Mouse (Mus musculus): ENCODE measurements around the gene Mettl27. TPM values are rescaled to one million over a fixed set of nuclear protein-coding genes. Genes with fewer than 3 reads are reported as not detected.

Mettl27 gene
- polyA plus RNA-seq, 1 experiment: 15.1 TPM

DNA sequence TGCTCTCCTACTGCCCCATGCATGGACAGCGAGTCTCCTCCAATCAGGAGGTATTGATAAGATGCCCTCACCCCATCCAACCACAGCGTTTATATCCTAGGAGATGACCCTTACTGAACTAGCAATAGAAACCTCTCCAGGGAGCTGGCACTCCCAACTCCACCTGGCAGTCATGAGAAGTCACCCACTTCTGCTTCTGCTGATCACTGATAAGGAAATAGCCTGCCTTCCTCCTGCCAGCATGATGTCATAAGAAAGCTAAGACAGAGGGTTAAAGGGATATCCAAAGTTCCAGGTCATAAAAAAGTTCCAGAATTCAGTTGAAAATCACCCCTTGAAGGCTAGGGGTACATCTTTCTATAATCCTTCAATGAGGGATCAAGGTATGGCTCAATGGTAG is 44.0 kb downstream of the Mettl27 start:
- Histone ChIP-seq H3K4me3 (ENCODE audit: insufficient read depth, low read length) (no peak overlapping the region), H3K4me1 (ENCODE audit: control insufficient read depth, insufficient read depth, low read length) (no peaks in the 10 kb centered on the region), H3K27ac (ENCODE audit: insufficient read depth, low read length) (no peak overlapping the region)
- TF ChIP-seq CTCF (IDR thresholded peaks at IDR 0.05; ENCODE audit: extremely low read depth, insufficient read depth, low read length) (no peak), POLR2A (IDR thresholded peaks at IDR 0.05; ENCODE audit: extremely low read depth, insufficient read depth, low read length) (no peak)

DNA sequence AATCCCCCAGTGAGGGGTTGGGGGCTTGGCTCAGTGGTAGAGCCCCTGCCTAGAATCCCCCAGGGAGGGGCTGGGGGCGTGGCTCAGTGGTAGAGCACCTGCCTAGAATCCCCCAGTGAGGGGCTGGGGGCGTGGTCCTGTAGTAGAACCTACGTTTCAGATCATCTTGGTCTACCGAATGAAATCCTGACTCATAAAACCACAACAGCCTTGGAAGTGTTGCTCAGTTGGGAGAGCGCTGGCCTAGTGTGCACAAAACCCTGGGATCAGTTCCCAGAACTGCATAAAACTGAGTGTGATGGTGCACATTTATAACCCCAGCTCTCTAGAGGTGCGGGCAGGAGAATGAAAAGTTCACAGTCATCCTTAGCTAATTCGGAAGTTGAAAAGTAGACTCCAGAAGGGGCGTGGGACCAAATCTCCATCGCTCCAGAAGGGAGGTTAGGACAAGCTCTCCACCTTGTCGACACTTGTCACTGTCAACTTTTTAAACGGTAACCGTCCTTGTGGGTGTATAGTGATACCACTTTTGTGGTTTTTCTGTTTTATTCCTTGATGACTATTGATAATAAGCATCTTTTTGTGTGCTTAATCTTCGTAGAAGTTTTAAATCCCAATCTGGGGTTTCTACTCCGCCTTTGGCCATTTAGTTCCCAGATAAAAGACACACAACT is 44.5 kb downstream of the Mettl27 start:
- H3K27ac ChIP-seq (ENCODE audit: insufficient read depth, low read length): no peak overlapping the region
- no peaks in the 10 kb centered on the region for H3K4me1 ChIP-seq (ENCODE audit: control insufficient read depth, insufficient read depth, low read length)
- TF ChIP-seq POLR2A (IDR thresholded peaks at IDR 0.05; ENCODE audit: extremely low read depth, insufficient read depth, low read length) (no peak), CTCF (IDR thresholded peaks at IDR 0.05; ENCODE audit: extremely low read depth, insufficient read depth, low read length) (no peak)
- no peak overlapping the region for H3K4me3 ChIP-seq (ENCODE audit: insufficient read depth, low read length)

DNA sequence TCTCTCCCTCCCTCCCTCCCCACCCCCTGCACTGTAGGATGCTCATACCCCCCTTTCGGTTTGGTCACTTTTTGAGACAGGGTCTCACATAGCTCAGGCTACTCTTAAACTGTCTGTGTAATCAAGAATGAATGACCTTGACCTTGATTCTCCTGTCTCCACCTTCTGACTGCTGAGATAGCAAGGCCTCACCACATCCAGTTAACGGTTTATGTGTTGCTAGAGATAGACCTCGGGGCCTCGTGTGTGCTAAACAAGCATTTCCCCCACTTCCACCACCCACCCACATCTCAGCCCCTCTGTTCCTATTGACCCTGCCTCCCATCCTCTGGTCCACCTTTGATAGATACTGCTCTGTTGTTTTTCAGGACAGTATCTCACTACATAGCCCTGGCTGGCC is 45.7 kb downstream of the Mettl27 start:
- no peak overlapping the region for H3K4me3 ChIP-seq (ENCODE audit: insufficient read depth, low read length)
- H3K27ac ChIP-seq (ENCODE audit: insufficient read depth, low read length): no peak overlapping the region
- no peak for TF ChIP-seq POLR2A (IDR thresholded peaks at IDR 0.05; ENCODE audit: extremely low read depth, insufficient read depth, low read length)
- TF ChIP-seq CTCF (IDR thresholded peaks at IDR 0.05; ENCODE audit: extremely low read depth, insufficient read depth, low read length): no peak
- H3K4me1 ChIP-seq (ENCODE audit: control insufficient read depth, insufficient read depth, low read length): no peaks in the 10 kb centered on the region

DNA sequence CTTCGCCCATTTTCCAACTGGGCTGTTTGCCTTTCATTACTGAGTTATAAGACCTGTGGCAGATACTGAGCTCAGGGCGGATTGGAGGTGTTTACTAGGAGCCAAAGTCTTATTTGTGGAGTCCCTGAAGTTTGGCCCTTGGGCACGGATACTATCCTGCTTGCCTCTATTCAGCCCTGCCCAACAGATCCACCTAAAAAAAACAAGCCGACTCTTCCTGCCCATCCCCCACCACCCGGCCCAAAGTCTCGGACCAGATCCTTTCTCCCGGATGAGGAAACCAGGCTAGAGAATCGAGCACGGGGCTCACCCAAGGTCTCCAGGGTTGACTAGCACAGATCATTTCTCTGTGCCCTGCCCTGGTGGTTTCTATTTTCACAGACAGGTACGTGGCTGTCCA is 49.0 kb downstream of the Mettl27 start:
- H3K4me3 ChIP-seq (ENCODE audit: insufficient read depth, low read length): no peak overlapping the region
- TF ChIP-seq CTCF (IDR thresholded peaks at IDR 0.05; ENCODE audit: extremely low read depth, insufficient read depth, low read length): no peak
- no peak for TF ChIP-seq POLR2A (IDR thresholded peaks at IDR 0.05; ENCODE audit: extremely low read depth, insufficient read depth, low read length)
- no peaks in the 10 kb centered on the region for H3K4me1 ChIP-seq (ENCODE audit: control insufficient read depth, insufficient read depth, low read length)
- no peak overlapping the region for H3K27ac ChIP-seq (ENCODE audit: insufficient read depth, low read length)

DNA sequence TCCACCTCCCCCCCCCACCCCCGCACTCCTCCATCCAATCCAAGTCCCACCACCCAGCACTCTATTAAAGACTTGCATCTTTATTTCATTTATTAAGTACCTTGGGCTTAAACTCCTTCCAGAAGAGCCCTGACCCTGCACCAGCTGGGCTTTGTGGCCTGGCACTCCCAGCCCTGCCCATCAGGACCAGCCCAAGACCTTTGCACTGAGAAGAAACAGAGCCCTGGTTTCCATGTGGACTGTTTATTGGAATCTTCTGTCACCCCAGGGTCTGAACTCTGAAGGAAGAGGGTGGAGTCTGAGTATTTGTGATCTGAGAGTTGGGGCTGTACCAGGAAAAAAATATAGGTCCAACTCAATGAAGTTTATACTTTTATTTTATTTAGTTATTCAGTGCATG is 50.9 kb downstream of the Mettl27 start:
- no peak overlapping the region for H3K27ac ChIP-seq (ENCODE audit: insufficient read depth, low read length)
- no peak overlapping the region for H3K4me3 ChIP-seq (ENCODE audit: insufficient read depth, low read length)
- H3K4me1 ChIP-seq (ENCODE audit: control insufficient read depth, insufficient read depth, low read length): no peaks in the 10 kb centered on the region
- TF ChIP-seq POLR2A (IDR thresholded peaks at IDR 0.05; ENCODE audit: extremely low read depth, insufficient read depth, low read length): no peak
- no peak for TF ChIP-seq CTCF (IDR thresholded peaks at IDR 0.05; ENCODE audit: extremely low read depth, insufficient read depth, low read length)

DNA sequence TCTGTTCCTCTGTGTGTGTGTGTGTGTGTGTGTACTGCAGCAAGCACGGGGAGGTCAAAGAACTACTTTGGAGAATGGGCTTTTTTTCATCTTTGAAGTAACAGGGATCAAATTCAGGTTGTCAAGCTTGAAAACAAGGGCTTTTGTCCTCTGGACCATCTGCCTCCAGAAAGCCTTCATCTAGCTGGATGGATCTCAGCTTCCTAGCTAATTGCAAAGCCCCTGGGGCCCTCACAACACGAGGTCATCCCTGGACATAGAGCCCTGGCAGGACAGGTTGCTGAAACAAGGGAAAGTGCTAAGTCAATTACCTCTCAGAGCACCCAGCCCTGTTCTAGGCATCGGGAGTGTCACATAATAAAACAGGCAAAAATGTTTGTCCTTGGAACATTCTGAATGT is 51.6 kb downstream of the Mettl27 start:
- no peak for TF ChIP-seq POLR2A (IDR thresholded peaks at IDR 0.05; ENCODE audit: extremely low read depth, insufficient read depth, low read length)
- no peak overlapping the region for H3K27ac ChIP-seq (ENCODE audit: insufficient read depth, low read length)

DNA sequence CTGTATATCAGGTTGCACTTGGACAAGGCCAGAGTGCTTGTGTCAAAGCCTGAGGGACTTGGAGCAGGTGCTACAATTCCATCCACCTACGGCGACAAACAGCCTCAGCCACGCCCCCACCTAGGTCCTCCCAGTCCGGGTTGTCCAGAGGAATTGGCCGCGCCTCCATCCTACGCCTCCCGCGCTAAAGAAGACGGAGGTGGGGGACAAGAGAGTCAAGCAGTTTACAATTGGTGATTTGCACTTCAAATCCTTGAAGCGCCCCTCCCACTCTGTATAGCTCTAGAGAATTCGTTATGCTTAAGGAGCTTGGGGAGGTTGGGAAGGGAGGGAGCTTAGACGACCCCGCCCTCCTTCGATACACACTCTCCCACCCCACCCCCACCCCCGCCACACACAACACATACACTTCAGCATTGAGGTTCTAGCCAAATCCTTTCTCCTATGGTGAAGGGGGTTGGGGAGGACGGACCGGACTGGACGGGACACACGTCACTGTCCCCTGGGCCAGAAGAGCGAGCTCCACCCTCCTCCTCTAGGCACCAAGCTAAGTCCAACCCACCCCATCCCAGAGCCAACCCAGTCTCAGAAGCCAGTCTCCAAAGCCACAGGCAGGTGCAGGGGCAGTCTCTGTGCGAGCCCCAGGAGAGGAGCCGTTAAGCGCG is 53.6 kb downstream of the Mettl27 start, which contains the start of gene Cldn3:
Cldn3 (plus strand) TSS at position 582 of the 665 bp plus-strand sequence.
- TF ChIP-seq POLR2A (IDR thresholded peaks at IDR 0.05; ENCODE audit: extremely low read depth, insufficient read depth, low read length) (no peak), CTCF (IDR thresholded peaks at IDR 0.05; ENCODE audit: extremely low read depth, insufficient read depth, low read length) (no peak)
- Histone ChIP-seq H3K27ac (ENCODE audit: insufficient read depth, low read length) (no peak within 1 kb of the TSS), H3K4me3 (ENCODE audit: insufficient read depth, low read length) (peak within 1 kb of the TSS; percentile 11; the same call in 1 of the 2 replicates)

More for the DNA sequence above, 51.6 kb downstream of the Mettl27 start:
- no peak overlapping the region for H3K4me3 ChIP-seq (ENCODE audit: insufficient read depth, low read length)
- H3K4me1 ChIP-seq (ENCODE audit: control insufficient read depth, insufficient read depth, low read length): no peaks in the 10 kb centered on the region

DNA sequence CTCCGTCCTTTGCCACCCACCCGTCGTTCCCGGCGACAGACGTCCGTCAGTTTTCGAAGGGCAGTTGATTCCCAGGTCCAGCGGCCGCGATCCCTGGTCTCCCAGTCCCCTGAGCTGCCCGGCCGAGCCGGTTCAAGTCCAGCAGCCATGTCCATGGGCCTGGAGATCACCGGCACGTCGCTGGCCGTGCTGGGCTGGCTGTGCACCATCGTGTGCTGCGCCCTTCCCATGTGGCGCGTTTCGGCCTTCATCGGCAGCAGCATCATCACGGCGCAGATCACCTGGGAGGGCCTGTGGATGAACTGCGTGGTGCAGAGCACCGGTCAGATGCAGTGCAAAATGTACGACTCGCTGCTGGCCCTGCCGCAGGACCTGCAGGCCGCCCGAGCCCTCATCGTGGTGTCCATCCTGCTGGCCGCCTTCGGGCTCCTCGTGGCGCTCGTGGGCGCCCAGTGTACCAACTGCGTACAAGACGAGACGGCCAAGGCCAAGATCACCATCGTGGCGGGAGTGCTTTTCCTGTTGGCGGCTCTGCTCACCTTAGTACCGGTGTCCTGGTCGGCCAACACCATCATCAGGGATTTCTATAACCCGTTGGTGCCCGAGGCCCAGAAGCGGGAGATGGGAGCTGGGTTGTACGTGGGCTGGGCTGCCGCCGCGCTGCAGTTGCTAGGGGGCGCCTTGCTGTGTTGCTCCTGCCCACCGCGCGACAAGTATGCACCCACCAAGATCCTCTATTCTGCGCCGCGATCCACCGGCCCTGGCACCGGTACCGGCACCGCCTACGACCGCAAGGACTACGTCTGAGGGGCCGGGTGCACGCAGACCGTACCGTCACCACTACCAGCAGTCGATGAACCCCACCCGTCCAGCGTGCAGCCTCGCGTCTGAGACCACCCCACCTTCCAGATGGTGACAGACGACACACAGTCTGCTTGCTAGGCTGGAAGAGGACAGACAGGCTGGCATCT is 54.4 kb downstream of the Mettl27 start:
- no peak overlapping the region for H3K27ac ChIP-seq (ENCODE audit: insufficient read depth, low read length)
- peak overlapping the region; percentile 11; the same call in 1 of the 2 replicates for H3K4me3 ChIP-seq (ENCODE audit: insufficient read depth, low read length)
- H3K4me1 ChIP-seq (ENCODE audit: control insufficient read depth, insufficient read depth, low read length): no peaks in the 10 kb centered on the region
- TF ChIP-seq CTCF (IDR thresholded peaks at IDR 0.05; ENCODE audit: extremely low read depth, insufficient read depth, low read length) (no peak), POLR2A (IDR thresholded peaks at IDR 0.05; ENCODE audit: extremely low read depth, insufficient read depth, low read length) (no peak)

More for the DNA sequence above, 53.6 kb downstream of the Mettl27 start, which contains the start of gene Cldn3:
- no peaks in the 10 kb centered on the region for H3K4me1 ChIP-seq (ENCODE audit: control insufficient read depth, insufficient read depth, low read length)

DNA sequence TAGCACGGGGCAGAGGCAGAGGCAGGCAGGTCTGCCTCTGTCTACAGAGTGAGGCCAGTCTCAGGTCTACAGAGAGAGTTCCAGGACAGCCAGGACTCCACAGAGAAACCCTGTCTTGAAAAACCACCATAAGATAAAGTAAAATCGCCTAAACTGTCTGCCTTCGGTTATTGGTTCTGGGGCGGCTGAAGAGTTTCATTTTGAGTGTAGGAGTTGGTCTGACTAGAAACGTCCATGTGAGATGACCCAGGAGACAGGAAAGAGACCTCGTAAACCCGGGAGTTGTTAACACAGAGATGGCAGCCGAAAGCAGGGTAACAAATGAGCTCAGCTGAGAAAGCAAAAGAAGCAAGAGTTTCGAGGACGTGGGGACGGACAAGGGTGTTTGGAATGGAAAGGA is 57.0 kb downstream of the Mettl27 start:
- Histone ChIP-seq H3K4me1 (ENCODE audit: control insufficient read depth, insufficient read depth, low read length) (no peaks in the 10 kb centered on the region), H3K27ac (ENCODE audit: insufficient read depth, low read length) (no peak overlapping the region), H3K4me3 (ENCODE audit: insufficient read depth, low read length) (no peak overlapping the region)
- no peak for TF ChIP-seq CTCF (IDR thresholded peaks at IDR 0.05; ENCODE audit: extremely low read depth, insufficient read depth, low read length)
- no peak for TF ChIP-seq POLR2A (IDR thresholded peaks at IDR 0.05; ENCODE audit: extremely low read depth, insufficient read depth, low read length)

Data from cortical plate, adult 2 months (tissue).